Mouse (Mus musculus): Measurements from ENCODE around the gene Odf3b. TPM values are rescaled to one million over a fixed set of nuclear protein-coding genes. Genes with fewer than 3 reads are reported as not detected.

The Odf3b gene
- polyA plus RNA-seq, 1 experiment from 2014 or later = 0.96 TPM

GRCm38 (mm10) chr15:89374801-89375534 is 4.1 kb downstream of the Odf3b start:
- Histone ChIP-seq H3K4me3 (no peak overlapping the region), H3K36me3 (peaks cover 25% of the 10 kb centered on the region), H3K9ac (no peak overlapping the region), H3K27ac (no peak overlapping the region), H3K9me3 (replicated peaks) (no peaks in the 10 kb centered on the region), H3K4me2 (no peak overlapping the region), H3K4me1 (replicated peaks) (peaks cover 42% of the 10 kb centered on the region), H3K27me3 (peaks cover 39% of the 10 kb centered on the region)
- WGBS = 90% methylated on average over 17 of the region's 17 CpGs
- no peak for ATAC-seq (replicated peaks; ENCODE audit: insufficient number of reproducible peaks, insufficient read depth, low FRiP score, low read depth)

- peaks cover 38% of the 10 kb centered on the region for H3K4me1 ChIP-seq (replicated peaks)
- no peak for ATAC-seq (replicated peaks; ENCODE audit: insufficient number of reproducible peaks, insufficient read depth, low FRiP score, low read depth)
Observed at GRCm38 (mm10) chr15:89374340-89374739, 4.7 kb downstream of the Odf3b start.

GRCm38 (mm10) chr15:89373762-89374248 is 5.3 kb downstream of the Odf3b start, which contains the start of gene Sco2:
Gene Sco2, minus strand, starts transcription at chr15:89373846.
- H3K27ac ChIP-seq = peak within 1 kb of the TSS; percentile 98
- H3K4me3 ChIP-seq = peak within 1 kb of the TSS; percentile 92
- no peaks in the 10 kb centered on the region for H3K9me3 ChIP-seq (replicated peaks)
- WGBS = 0% methylated on average over 42 of the region's 42 CpGs
- peaks cover 34% of the 10 kb centered on the region for H3K4me1 ChIP-seq (replicated peaks)
- peak within 1 kb of the TSS; percentile 86 for H3K9ac ChIP-seq
- H3K27me3 ChIP-seq = peaks cover 30% of the 10 kb centered on the region
- ATAC-seq (replicated peaks; ENCODE audit: insufficient number of reproducible peaks, insufficient read depth, low FRiP score, low read depth) = peak; percentile 79
- H3K36me3 ChIP-seq = peaks cover 37% of the 10 kb centered on the region
- peak within 1 kb of the TSS; percentile 95 for H3K4me2 ChIP-seq

More at GRCm38 (mm10) chr15:89374340-89374739, 4.7 kb downstream of the Odf3b start:
- WGBS = 49% methylated on average over 9 of the region's 9 CpGs
- no peaks in the 10 kb centered on the region for H3K9me3 ChIP-seq (replicated peaks)
- peak overlapping the region; percentile 86 for H3K9ac ChIP-seq
- peak overlapping the region; percentile 95 for H3K4me2 ChIP-seq
- H3K27ac ChIP-seq = peak overlapping the region; percentile 98
- peaks cover 35% of the 10 kb centered on the region for H3K27me3 ChIP-seq
- peaks cover 31% of the 10 kb centered on the region for H3K36me3 ChIP-seq
- H3K4me3 ChIP-seq = peak overlapping the region; percentile 92

GRCm38 (mm10) chr15:89373027-89373761 is 5.9 kb downstream of the Odf3b start:
- WGBS = 1% methylated on average over 35 of the region's 35 CpGs
- Histone ChIP-seq H3K27me3 (peaks cover 24% of the 10 kb centered on the region), H3K27ac (peak overlapping the region; percentile 98), H3K4me2 (peak overlapping the region; percentile 95), H3K36me3 (peaks cover 43% of the 10 kb centered on the region), H3K4me1 (replicated peaks) (peaks cover 28% of the 10 kb centered on the region), H3K9ac (peak overlapping the region; percentile 86), H3K9me3 (replicated peaks) (no peaks in the 10 kb centered on the region), H3K4me3 (peak overlapping the region; percentile 92)
- ATAC-seq (replicated peaks; ENCODE audit: insufficient number of reproducible peaks, insufficient read depth, low FRiP score, low read depth) = peak; percentile 85

GRCm38 (mm10) chr15:89372536-89372935 is 6.5 kb downstream of the Odf3b start:
- H3K27ac ChIP-seq = peak overlapping the region; percentile 98; the same call in 1 of the 2 replicates
- WGBS = 82% methylated on average over 7 of the region's 7 CpGs
- peak overlapping the region; percentile 95 for H3K4me2 ChIP-seq
- peaks cover 23% of the 10 kb centered on the region for H3K4me1 ChIP-seq (replicated peaks)
- H3K9me3 ChIP-seq (replicated peaks) = no peaks in the 10 kb centered on the region
- peaks cover 49% of the 10 kb centered on the region for H3K36me3 ChIP-seq
- H3K27me3 ChIP-seq = peaks cover 18% of the 10 kb centered on the region
- H3K9ac ChIP-seq = 0 out of 2 replicates have a peak overlapping the region, but pooled peaks have one; percentile 86
- peak overlapping the region; percentile 92; the same call in 1 of the 2 replicates for H3K4me3 ChIP-seq
- ATAC-seq (replicated peaks; ENCODE audit: insufficient number of reproducible peaks, insufficient read depth, low FRiP score, low read depth) = no peak

- Histone ChIP-seq H3K4me2 (no peak overlapping the region), H3K27me3 (peaks cover 13% of the 10 kb centered on the region), H3K9ac (no peak overlapping the region), H3K9me3 (replicated peaks) (no peaks in the 10 kb centered on the region), H3K36me3 (peaks cover 54% of the 10 kb centered on the region), H3K4me1 (replicated peaks) (peaks cover 18% of the 10 kb centered on the region), H3K4me3 (no peak overlapping the region), H3K27ac (0 out of 2 replicates have a peak overlapping the region, but pooled peaks have one; percentile 98)
- no peak for ATAC-seq (replicated peaks; ENCODE audit: insufficient number of reproducible peaks, insufficient read depth, low FRiP score, low read depth)
- WGBS = 88% methylated on average over 13 of the region's 13 CpGs
Observed at GRCm38 (mm10) chr15:89372068-89372467, 7.0 kb downstream of the Odf3b start.

GRCm38 (mm10) chr15:89365141-89365551 is 13.9 kb downstream of the Odf3b start:
- Histone ChIP-seq H3K36me3 (peaks cover 94% of the 10 kb centered on the region), H3K4me2 (no peak overlapping the region), H3K9me3 (replicated peaks) (no peaks in the 10 kb centered on the region), H3K27ac (no peak overlapping the region), H3K27me3 (no peaks in the 10 kb centered on the region), H3K9ac (no peak overlapping the region), H3K4me1 (replicated peaks) (no peaks in the 10 kb centered on the region), H3K4me3 (no peak overlapping the region)
- 90% methylated on average over 4 of the region's 4 CpGs for WGBS
- ATAC-seq (replicated peaks; ENCODE audit: insufficient number of reproducible peaks, insufficient read depth, low FRiP score, low read depth) = no peak

GRCm38 (mm10) chr15:89363051-89363450 is 16.0 kb downstream of the Odf3b start:
- Histone ChIP-seq H3K4me1 (replicated peaks) (peaks cover 11% of the 10 kb centered on the region), H3K36me3 (peaks cover 76% of the 10 kb centered on the region), H3K4me3 (no peak overlapping the region), H3K4me2 (no peak overlapping the region), H3K9ac (no peak overlapping the region), H3K27me3 (no peaks in the 10 kb centered on the region), H3K27ac (no peak overlapping the region), H3K9me3 (replicated peaks) (no peaks in the 10 kb centered on the region)
- 80% methylated on average over 7 of the region's 7 CpGs for WGBS
- ATAC-seq (replicated peaks; ENCODE audit: insufficient number of reproducible peaks, insufficient read depth, low FRiP score, low read depth) = no peak

GRCm38 (mm10) chr15:89358784-89359183 is 20.3 kb downstream of the Odf3b start:
- H3K27me3 ChIP-seq = no peaks in the 10 kb centered on the region
- H3K9me3 ChIP-seq (replicated peaks) = no peaks in the 10 kb centered on the region
- H3K36me3 ChIP-seq = peaks cover 33% of the 10 kb centered on the region
- H3K4me2 ChIP-seq = no peak overlapping the region
- ATAC-seq (replicated peaks; ENCODE audit: insufficient number of reproducible peaks, insufficient read depth, low FRiP score, low read depth) = no peak
- H3K4me1 ChIP-seq (replicated peaks) = peaks cover 40% of the 10 kb centered on the region
- H3K4me3 ChIP-seq = no peak overlapping the region
- 57% methylated on average over 3 of the region's 3 CpGs for WGBS
- H3K9ac ChIP-seq = no peak overlapping the region
- no peak overlapping the region for H3K27ac ChIP-seq

GRCm38 (mm10) chr15:89356372-89356771 is 22.7 kb downstream of the Odf3b start:
- no peaks in the 10 kb centered on the region for H3K9me3 ChIP-seq (replicated peaks)
- H3K36me3 ChIP-seq = peaks cover 34% of the 10 kb centered on the region
- under 1% methylated on average over 15 of the region's 15 CpGs for WGBS
- ATAC-seq (replicated peaks; ENCODE audit: insufficient number of reproducible peaks, insufficient read depth, low FRiP score, low read depth) = peak; percentile 40; the same call in 1 of the 2 replicates
- peak overlapping the region; percentile 86 for H3K4me3 ChIP-seq
- no peaks in the 10 kb centered on the region for H3K27me3 ChIP-seq
- H3K9ac ChIP-seq = peak overlapping the region; percentile 91
- peak overlapping the region; percentile 69 for H3K4me2 ChIP-seq
- H3K27ac ChIP-seq = peak overlapping the region; percentile 87
- peaks cover 42% of the 10 kb centered on the region for H3K4me1 ChIP-seq (replicated peaks)

Data from heart, embryonic 15.5 days (tissue).